Mouse (Mus musculus) kidney, adult 2 months (tissue): ENCODE measurements around the gene Rps2. TPM values are rescaled to one million over a fixed set of nuclear protein-coding genes. Genes with fewer than 3 reads are reported as not detected.

ENCODE experiments used
- DNase-seq: peaks from one replicate; pipeline ENCODE4 v3.0.0; 2021
- H3K27ac ChIP-seq: fragments of 200-500 bp; 2 replicates; pipeline ENCODE4 v1.5.1; 2012; ENCODE audit warnings: low read depth, low read length, control low read depth, inconsistent platforms; ENCODE audit not compliant: insufficient read depth
- H3K27me3 ChIP-seq: fragments of 200-500 bp; replicated peaks from 2 replicates; pipeline ENCODE4 v1.6.1; 2012; ENCODE audit warnings: mild to moderate bottlenecking, moderate library complexity, low read length, inconsistent platforms; ENCODE audit not compliant: control insufficient read depth, insufficient read depth
- H3K36me3 ChIP-seq: fragments of 200-500 bp; 2 replicates; pipeline ENCODE4 v1.6.1; 2012; ENCODE audit warnings: mild to moderate bottlenecking, moderate library complexity, low read length, inconsistent platforms; ENCODE audit not compliant: control insufficient read depth, insufficient read depth
- H3K4me1 ChIP-seq: fragments of 200-500 bp; 2 replicates; pipeline ENCODE4 v1.6.1; 2011; ENCODE audit warnings: low read length; ENCODE audit not compliant: control insufficient read depth, insufficient read depth
- H3K4me3 ChIP-seq: fragments of 200-500 bp; 2 replicates; pipeline ENCODE4 v1.5.1; 2011; ENCODE audit warnings: mild to moderate bottlenecking, low read depth, low read length, control low read depth; ENCODE audit not compliant: insufficient read depth
- CTCF ChIP-seq: fragments of 200-500 bp; conservative IDR thresholded peaks from 2 replicates; pipeline ENCODE4 v1.5.1; 2011; ENCODE audit warnings: low read depth, mild to moderate bottlenecking, control low read depth, low read length, moderate library complexity, mixed read lengths; ENCODE audit not compliant: insufficient read depth, insufficient read length
- POLR2A ChIP-seq: fragments of 200-500 bp; IDR thresholded peaks from one replicate; pipeline ENCODE4 v1.6.1; 2011; ENCODE audit warnings: low read depth, low read length, control low read depth
- WGBS: fragments of 180-500 bp; shearing (Covaris S2); methylation state at CpG from one replicate; pipeline ENCODE4 v1.1.7; 2018; 5-methylcytosine and 5-hydroxymethylcytosine counted together
- polyA plus RNA-seq: library from polyadenylated mRNA; depleted of rRNA; stranded (reverse); fragments of >200 nt; gene quantifications from 2 replicates; pipeline ENCODE4 v1.2.3, GENCODE M21; 2012

Gene Rps2
- polyA plus RNA-seq, 1 experiment = 2,444 TPM

DNA sequence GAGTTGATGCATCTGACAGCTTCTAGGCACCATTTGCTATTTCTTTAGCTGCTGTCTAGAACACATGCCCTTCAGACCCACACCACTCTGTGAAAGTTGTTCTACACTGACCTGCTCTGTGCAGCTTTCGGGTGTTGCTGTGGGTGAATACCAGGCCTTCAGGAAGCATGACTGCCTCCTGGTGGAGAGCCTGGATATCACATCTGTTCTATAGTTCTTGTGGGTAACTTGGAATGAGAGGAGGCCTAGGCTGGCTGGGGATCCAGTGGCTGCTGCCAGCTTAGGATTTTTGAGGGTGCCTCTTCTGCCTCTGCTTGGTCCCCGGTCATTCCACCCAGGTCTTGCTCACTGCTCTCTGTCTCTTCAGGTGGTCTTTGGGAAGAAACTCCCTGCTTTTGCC lies 41.7 kb upstream of the Rps2 start:
- DNase-seq = peak; percentile 67

DNA sequence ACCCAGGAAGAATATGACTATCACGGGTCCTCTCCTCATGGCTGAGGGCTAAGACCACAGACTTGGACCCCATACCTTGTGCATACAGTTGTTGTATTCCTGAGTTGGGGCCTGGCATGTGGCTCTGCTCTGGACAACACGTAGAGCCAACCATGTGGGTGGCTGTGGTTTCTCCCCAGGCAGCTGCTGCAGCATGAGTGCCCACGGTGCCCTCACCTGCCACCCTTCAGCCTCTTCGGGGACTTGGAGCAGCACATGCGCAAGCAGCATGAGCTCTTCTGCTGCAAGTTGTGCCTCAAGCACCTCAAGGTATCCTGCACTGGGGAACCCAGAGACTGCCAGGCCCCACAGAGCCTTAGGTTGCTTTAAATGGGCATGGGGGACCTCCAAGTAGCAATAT lies 41.0 kb upstream of the Rps2 start:
- Histone ChIP-seq H3K27me3 (no peaks in the 10 kb centered on the region), H3K4me1 (peaks cover 3% of the 10 kb centered on the region; the same call in 1 of the 2 replicates), H3K27ac (no peak overlapping the region), H3K4me3 (no peak overlapping the region), H3K36me3 (no peaks in the 10 kb centered on the region)
- no peak for TF ChIP-seq CTCF
- TF ChIP-seq POLR2A = no peak
- DNase-seq = no peak
- WGBS = 94% methylated on average over 5 of the region's 5 CpGs

More for the DNA sequence above, 41.7 kb upstream of the Rps2 start:
- no peaks in the 10 kb centered on the region for H3K36me3 ChIP-seq
- H3K27ac ChIP-seq = no peak overlapping the region
- peaks cover 8% of the 10 kb centered on the region for H3K4me1 ChIP-seq
- no peak overlapping the region for H3K4me3 ChIP-seq
- TF ChIP-seq POLR2A (no peak), CTCF (peak; percentile 66)
- 58% methylated on average over 2 of the region's 2 CpGs for WGBS
- H3K27me3 ChIP-seq = no peaks in the 10 kb centered on the region

DNA sequence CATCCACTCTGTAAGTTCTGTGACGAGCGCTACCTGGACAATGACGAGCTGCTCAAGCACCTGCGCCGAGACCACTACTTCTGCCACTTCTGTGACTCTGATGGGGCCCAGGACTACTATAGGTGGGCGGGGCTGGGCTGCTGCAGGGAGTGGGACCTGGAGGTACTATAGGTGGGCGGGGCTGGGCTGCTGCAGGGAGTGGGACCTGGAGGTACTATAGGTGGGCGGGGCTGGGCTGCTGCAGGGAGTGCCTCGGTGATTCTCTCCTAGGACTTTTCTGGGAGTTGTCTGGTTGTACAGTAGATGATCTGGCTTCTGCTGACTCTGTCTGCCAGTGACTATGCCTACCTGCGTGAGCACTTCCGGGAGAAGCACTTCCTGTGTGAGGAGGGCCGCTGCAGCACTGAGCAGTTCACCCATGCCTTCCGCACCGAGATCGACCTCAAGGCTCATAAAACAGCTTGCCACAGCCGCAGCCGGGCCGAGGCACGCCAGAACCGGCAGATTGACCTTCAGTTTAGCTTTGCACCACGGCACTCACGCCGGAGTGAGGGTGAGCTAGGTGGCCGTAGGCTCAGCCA lies 40.3 kb upstream of the Rps2 start:
- Histone ChIP-seq H3K36me3 (no peaks in the 10 kb centered on the region), H3K4me3 (no peak overlapping the region), H3K4me1 (no peaks in the 10 kb centered on the region), H3K27ac (no peak overlapping the region), H3K27me3 (no peaks in the 10 kb centered on the region)
- TF ChIP-seq CTCF = no peak
- TF ChIP-seq POLR2A = no peak
- 85% methylated on average over 24 of the region's 24 CpGs for WGBS
- no peak for DNase-seq

DNA sequence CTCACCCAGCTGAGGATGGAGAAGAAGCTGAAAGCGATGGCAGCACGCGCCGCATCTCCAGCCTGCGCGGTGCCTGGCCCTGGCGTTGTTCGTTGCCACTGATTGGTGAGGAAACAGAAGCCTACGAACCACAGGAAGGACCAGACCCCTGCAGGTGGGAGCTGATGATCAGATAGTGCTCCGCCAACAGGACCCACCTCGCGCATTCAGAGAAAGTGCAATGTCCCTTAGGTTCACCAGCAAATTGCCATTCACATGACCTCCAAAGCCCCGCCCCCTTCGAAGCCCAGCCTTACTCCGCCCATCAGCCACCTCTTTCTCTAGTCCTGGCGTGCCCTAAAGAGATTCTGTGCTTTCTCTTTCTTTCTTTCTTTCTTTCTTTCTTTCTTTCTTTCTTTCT lies 31.4 kb upstream of the Rps2 start:
- Histone ChIP-seq H3K27ac (no peak overlapping the region), H3K36me3 (no peaks in the 10 kb centered on the region), H3K4me3 (no peak overlapping the region), H3K4me1 (no peaks in the 10 kb centered on the region), H3K27me3 (0 out of 2 replicates have a peak, but pooled peaks cover 2% of the 10 kb centered on the region)
- 50% methylated on average over 16 of the region's 16 CpGs for WGBS
- peak; percentile 72 for DNase-seq
- TF ChIP-seq CTCF (no peak), POLR2A (no peak)

DNA sequence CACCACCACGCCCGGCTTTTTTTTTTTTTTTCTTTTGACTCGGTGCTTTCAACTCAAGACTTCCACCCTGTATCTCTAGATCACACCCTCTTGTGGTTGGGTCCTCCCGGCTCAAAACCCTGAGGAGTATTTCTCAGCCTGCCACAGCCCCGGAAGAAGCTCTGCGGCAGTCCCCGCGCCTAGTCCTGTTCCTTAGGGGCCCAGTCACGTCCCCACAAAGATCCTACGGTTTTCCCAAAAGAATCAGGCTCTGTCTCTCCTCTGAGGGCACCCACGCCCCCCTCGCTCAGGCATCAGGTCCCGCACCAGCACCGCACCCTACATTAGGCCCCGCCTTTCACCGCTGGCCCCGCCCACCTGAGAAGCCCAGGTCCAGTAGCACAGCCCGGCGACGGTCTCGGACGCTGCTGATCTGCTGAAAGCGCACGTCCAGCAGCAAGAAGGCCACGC lies 30.7 kb upstream of the Rps2 start:
- peak overlapping the region; percentile 29; the same call in 1 of the 2 replicates for H3K4me3 ChIP-seq
- 0 out of 2 replicates have a peak, but pooled peaks cover 2% of the 10 kb centered on the region for H3K27me3 ChIP-seq
- H3K4me1 ChIP-seq = no peaks in the 10 kb centered on the region
- TF ChIP-seq POLR2A = no peak
- no peak for TF ChIP-seq CTCF
- no peak overlapping the region for H3K27ac ChIP-seq
- H3K36me3 ChIP-seq = no peaks in the 10 kb centered on the region
- 4% methylated on average over 25 of the region's 25 CpGs for WGBS
- peak; percentile 75 for DNase-seq

DNA sequence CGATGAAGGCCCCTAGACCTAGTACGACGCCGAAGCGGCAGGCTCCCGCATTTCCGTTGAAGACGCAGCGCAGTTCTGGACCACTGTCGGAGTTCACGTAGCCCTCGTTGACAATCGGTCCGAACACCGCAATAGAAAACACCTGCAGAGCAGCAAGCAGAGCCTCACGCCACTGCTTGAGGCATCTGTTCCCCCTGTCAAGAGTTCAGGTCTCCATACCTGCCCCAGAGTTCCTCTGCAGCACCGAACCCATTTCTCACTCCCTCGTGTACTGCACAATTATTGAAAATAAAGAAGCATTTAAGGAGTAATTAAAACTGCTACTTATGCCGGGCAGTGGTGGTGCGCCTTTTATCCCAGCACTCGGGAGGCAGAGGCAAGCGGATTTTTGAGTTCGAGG lies 30.3 kb upstream of the Rps2 start:
- H3K36me3 ChIP-seq = no peaks in the 10 kb centered on the region
- DNase-seq = no peak
- 0 out of 2 replicates have a peak, but pooled peaks cover 2% of the 10 kb centered on the region for H3K27me3 ChIP-seq
- 23% methylated on average over 23 of the region's 23 CpGs for WGBS
- H3K27ac ChIP-seq = no peak overlapping the region
- peak overlapping the region; percentile 29; the same call in 1 of the 2 replicates for H3K4me3 ChIP-seq
- no peaks in the 10 kb centered on the region for H3K4me1 ChIP-seq
- TF ChIP-seq POLR2A (no peak), CTCF (no peak)

DNA sequence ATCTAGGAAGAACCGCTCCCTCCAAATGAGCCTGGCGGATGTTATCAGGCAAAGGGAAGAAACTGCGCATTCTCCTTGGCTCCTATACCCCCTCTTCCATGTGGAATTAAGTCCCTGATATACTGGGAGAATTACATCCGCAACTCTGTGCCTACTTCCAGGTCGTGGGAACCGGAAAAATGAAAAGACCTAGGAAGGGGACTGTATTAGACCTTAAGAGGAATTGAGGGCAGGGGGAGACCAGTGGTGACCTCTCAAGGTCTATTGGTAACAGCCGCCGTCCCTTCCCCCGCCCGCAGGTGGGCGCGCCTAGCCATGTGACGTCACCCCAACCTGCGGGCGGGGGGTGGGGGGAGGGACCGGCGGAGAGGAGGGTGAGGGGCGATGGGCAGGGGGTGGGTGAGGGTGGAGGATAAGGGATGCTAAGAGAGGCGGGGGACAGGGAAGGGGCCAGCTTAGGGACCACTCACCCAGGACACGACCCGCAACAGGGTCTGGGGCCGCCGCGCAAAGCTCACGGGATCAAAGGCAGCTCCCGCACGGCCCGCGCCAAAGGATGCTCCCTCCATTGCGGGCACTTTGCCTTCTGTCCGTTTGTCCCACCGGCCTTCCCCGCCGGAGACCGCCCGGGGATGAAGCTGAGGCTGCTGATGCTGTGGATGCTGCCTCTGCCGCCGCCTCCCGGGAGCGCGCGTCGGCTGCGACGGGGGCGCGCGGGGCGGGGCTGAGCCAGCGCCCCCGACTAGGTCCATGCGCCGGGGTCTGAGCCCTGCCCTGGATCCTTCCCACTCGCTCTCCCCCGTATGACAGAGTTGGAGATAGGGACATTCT lies 28.4 kb upstream of the Rps2 start, which contains the start of gene Syngr3:
Gene Syngr3, minus strand, starts transcription at position 705 of the 831 bp plus-strand sequence.
- no peak for TF ChIP-seq CTCF
- no peak for TF ChIP-seq POLR2A
- Histone ChIP-seq H3K27ac (no peak within 1 kb of the TSS), H3K36me3 (no peaks in the 10 kb centered on the region), H3K4me1 (no peaks in the 10 kb centered on the region), H3K27me3 (0 out of 2 replicates have a peak, but pooled peaks cover 2% of the 10 kb centered on the region), H3K4me3 (peak within 1 kb of the TSS; percentile 23; the same call in 1 of the 2 replicates)
- no peak for DNase-seq
- WGBS = 2% methylated on average over 53 of the region's 55 CpGs
